Mouse (Mus musculus) E14TG2a.4 (cell line): ENCODE results near the gene Gm20388.

Source experiments
- CTCF ChIP-seq: conservative IDR thresholded peaks from 2 replicates; pipeline ENCODE4 v1.5.1; 2014; ENCODE audit warnings: low read length
- NANOG ChIP-seq: IDR thresholded peaks from 2 replicates; pipeline ENCODE4 v1.6.1; 2014; ENCODE audit warnings: borderline replicate concordance, low read length, mixed read lengths

DNA sequence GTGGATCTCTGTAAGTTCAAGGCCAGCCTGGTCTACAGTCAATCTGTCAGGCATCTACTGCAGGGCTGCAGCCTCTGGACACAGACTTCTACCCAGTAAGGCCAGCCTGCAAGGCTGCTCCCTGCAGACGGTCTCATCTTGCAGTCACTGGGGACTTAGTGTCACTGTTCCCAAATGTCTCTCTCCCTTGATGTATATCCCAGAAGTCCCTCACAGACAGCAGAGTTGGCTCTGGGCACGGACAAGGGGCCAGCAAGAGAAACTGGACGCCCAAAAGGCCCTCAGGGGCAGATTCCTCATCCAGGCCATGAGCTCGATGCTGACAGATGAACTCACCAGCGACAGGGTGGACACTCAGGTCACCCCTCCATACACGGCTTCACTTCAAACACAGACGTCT lies 1661.5 kb downstream of the Gm20388 start:
- TF ChIP-seq CTCF (no peak), NANOG (no peak)
